Mouse (Mus musculus) MEL (cell line): ENCODE measurements around the gene Pak1ip1. TPM values are rescaled to one million over a fixed set of nuclear protein-coding genes. Genes with fewer than 3 reads are reported as not detected.

Experiments used
- DNase-seq: peaks from one replicate; pipeline ENCODE4 v3.0.0; 2011; ENCODE audit warnings: low read depth, low spot score
- H3K27ac ChIP-seq: 2 replicates; pipeline ENCODE4 v1.5.1; 2012; ENCODE audit warnings: low read depth, mild to moderate bottlenecking, control low read depth, low read length, moderate library complexity; ENCODE audit not compliant: control insufficient read depth
- H3K27me3 ChIP-seq, 2 experiments: fragments of 150-350 bp in 1 of 2; sonication (generic) in 1 of 2; 2 replicates each; pipeline ENCODE4 v1.6.1; 2012; ENCODE audit warnings: low read length in 2 of 2, mild to moderate bottlenecking in 2 of 2, improper control_type of control experiment in 1 of 2, moderate library complexity in 1 of 2; ENCODE audit not compliant: insufficient read depth in 2 of 2, control insufficient read depth in 1 of 2
- H3K36me3 ChIP-seq, 2 experiments: 2 replicates each; pipeline ENCODE4 v1.6.1; 2012 to 2014; ENCODE audit warnings: low read length in 2 of 2, improper control_type of control experiment in 1 of 2, inconsistent platforms in 1 of 2, mild to moderate bottlenecking in 1 of 2; ENCODE audit not compliant: insufficient read depth in 2 of 2, control insufficient read depth in 1 of 2
- H3K4me1 ChIP-seq, 2 experiments: fragments of 150-350 bp in 1 of 2; sonication (generic) in 1 of 2; 2 replicates each; pipeline ENCODE4 v1.6.1; 2012; ENCODE audit warnings: low read length in 2 of 2, improper control_type of control experiment in 1 of 2, mild to moderate bottlenecking in 1 of 2; ENCODE audit not compliant: insufficient read depth in 2 of 2, control insufficient read depth in 1 of 2
- H3K4me3 ChIP-seq, 2 experiments: fragments of 150-350 bp in 1 of 2; sonication (generic) in 1 of 2; 2 replicates each; pipeline ENCODE4 v1.5.1; 2012; ENCODE audit warnings: low read depth in 2 of 2, low read length in 2 of 2, mild to moderate bottlenecking in 2 of 2, moderate library complexity in 2 of 2, control low read depth in 1 of 2, improper control_type of control experiment in 1 of 2; ENCODE audit not compliant: control insufficient read depth in 1 of 2, insufficient read depth in 1 of 2
- H3K79me2 ChIP-seq: 2 replicates; pipeline ENCODE4 v1.6.1; 2012; ENCODE audit warnings: mild to moderate bottlenecking, low read length, moderate library complexity; ENCODE audit not compliant: control insufficient read depth, poor library complexity, insufficient read depth
- H3K9ac ChIP-seq: 2 replicates; pipeline ENCODE4 v1.6.1; 2012; ENCODE audit warnings: low read depth, mild to moderate bottlenecking, control low read depth, low read length, moderate library complexity; ENCODE audit not compliant: control insufficient read depth, poor library complexity, severe bottlenecking
- H3K9me3 ChIP-seq: fragments of 150-350 bp; sonication (generic); replicated peaks from 2 replicates; pipeline ENCODE4 v1.6.1; 2012; ENCODE audit warnings: mild to moderate bottlenecking, low read length, improper control_type of control experiment, moderate library complexity; ENCODE audit not compliant: insufficient read depth
- BHLHE40 ChIP-seq: IDR thresholded peaks from 2 replicates; pipeline ENCODE4 v1.6.1; 2012; ENCODE audit warnings: low read depth, mild to moderate bottlenecking, inconsistent platforms, low read length, improper control_type of control experiment, borderline replicate concordance
- CHD1 ChIP-seq: IDR thresholded peaks from 2 replicates; pipeline ENCODE4 v1.6.1; 2012; ENCODE audit warnings: low read depth, mild to moderate bottlenecking, inconsistent platforms, low read length, improper control_type of control experiment
- CTCF ChIP-seq, 3 experiments: IDR thresholded peaks in 2 of 3; conservative IDR thresholded peaks in 1 of 3; 2 replicates each; pipeline ENCODE4 v1.5.1; 2011 to 2012; ENCODE audit warnings: low read length in 3 of 3, low read depth in 2 of 3, mild to moderate bottlenecking in 2 of 3, improper control_type of control experiment in 1 of 3, inconsistent platforms in 1 of 3, mixed read lengths in 1 of 3, moderate library complexity in 1 of 3; ENCODE audit not compliant: control insufficient read depth in 1 of 3, insufficient read depth in 1 of 3, poor library complexity in 1 of 3, severe bottlenecking in 1 of 3
- E2F4 ChIP-seq: IDR thresholded peaks from 2 replicates; pipeline ENCODE4 v1.6.1; 2011; ENCODE audit warnings: low read depth, low read length, improper control_type of control experiment, borderline replicate concordance
- ELF1 ChIP-seq: IDR thresholded peaks from 2 replicates; pipeline ENCODE4 v1.6.1; 2014; ENCODE audit warnings: low read depth, mild to moderate bottlenecking, inconsistent platforms, low read length, improper control_type of control experiment, moderate library complexity
- GATA1 ChIP-seq: IDR thresholded peaks from 2 replicates; pipeline ENCODE4 v1.6.1; 2011; ENCODE audit warnings: low read depth, low read length, improper control_type of control experiment
- MAX ChIP-seq: IDR thresholded peaks from 2 replicates; pipeline ENCODE4 v1.6.1; 2011; ENCODE audit warnings: low read length, improper control_type of control experiment
- MAZ ChIP-seq: IDR thresholded peaks from 2 replicates; pipeline ENCODE4 v1.6.1; 2012; ENCODE audit warnings: low read depth, mild to moderate bottlenecking, inconsistent platforms, low read length, improper control_type of control experiment
- MYC ChIP-seq: IDR thresholded peaks from 2 replicates; pipeline ENCODE4 v1.6.1; 2011; ENCODE audit warnings: low read depth, mild to moderate bottlenecking, low read length, improper control_type of control experiment, moderate library complexity
- POLR2A ChIP-seq, 2 experiments: IDR thresholded peaks; 2 replicates each; pipeline ENCODE4 v1.6.1; 2011 to 2012; ENCODE audit warnings: low read length in 2 of 2, mild to moderate bottlenecking in 2 of 2, control low read depth in 1 of 2, improper control_type of control experiment in 1 of 2, low read depth in 1 of 2, moderate library complexity in 1 of 2; ENCODE audit not compliant: control insufficient read depth in 1 of 2, insufficient read depth in 1 of 2, poor library complexity in 1 of 2
- POLR2AphosphoS5 ChIP-seq: IDR thresholded peaks from 2 replicates; pipeline ENCODE4 v1.6.1; 2012; ENCODE audit warnings: low read depth, borderline replicate concordance, mild to moderate bottlenecking, inconsistent platforms, low read length, moderate library complexity, mixed read lengths
- SIN3A ChIP-seq: IDR thresholded peaks from 2 replicates; pipeline ENCODE4 v1.6.1; 2012; ENCODE audit warnings: low read length, improper control_type of control experiment, inconsistent platforms
- TAL1 ChIP-seq: IDR thresholded peaks from 2 replicates; pipeline ENCODE4 v1.6.1; 2012; ENCODE audit warnings: mild to moderate bottlenecking, inconsistent platforms, low read length, moderate library complexity, mixed read lengths
- TBP ChIP-seq: IDR thresholded peaks from 2 replicates; pipeline ENCODE4 v1.8.0; 2011; ENCODE audit warnings: low read depth, low read length, improper control_type of control experiment
- TCF12 ChIP-seq: IDR thresholded peaks from 2 replicates; pipeline ENCODE4 v1.6.1; 2014; ENCODE audit warnings: low read depth, mild to moderate bottlenecking, inconsistent platforms, low read length, improper control_type of control experiment, moderate library complexity
- USF1 ChIP-seq: IDR thresholded peaks from 2 replicates; pipeline ENCODE4 v1.6.1; 2014; ENCODE audit warnings: low read depth, mild to moderate bottlenecking, inconsistent platforms, low read length, improper control_type of control experiment, moderate library complexity
- ZC3H11A ChIP-seq: IDR thresholded peaks from 2 replicates; pipeline ENCODE4 v1.6.1; 2012; ENCODE audit warnings: low read depth, mild to moderate bottlenecking, inconsistent platforms, low read length, improper control_type of control experiment
- ZMIZ1 ChIP-seq: IDR thresholded peaks from 2 replicates; pipeline ENCODE4 v1.6.1; 2012; ENCODE audit warnings: low read depth, mild to moderate bottlenecking, inconsistent platforms, low read length, improper control_type of control experiment, moderate library complexity
- polyA plus RNA-seq, 2 experiments: library from polyadenylated mRNA; stranded (reverse) in 1 of 2; unstranded in 1 of 2; fragments of >175 nt in 1 of 2; fragments of >200 nt in 1 of 2; gene quantifications; 2 replicates each; pipeline versions ENCODE4 v1.2.1 to v1.2.4; 2012; ENCODE audit warnings: low replicate concordance in 2 of 2, low read depth in 1 of 2; ENCODE audit not compliant: insufficient read length in 2 of 2, insufficient read depth in 1 of 2, missing spikeins in 1 of 2
- total RNA-seq: library from RNA; depleted of rRNA; stranded (reverse); fragments of 300-350 nt; gene quantifications from 2 replicates; pipeline ENCODE4 v1.2.3, GENCODE M21; 2012

The Pak1ip1 gene
- total and polyA plus RNA-seq, 3 experiments: 101 to 109 TPM; not detected in 1

- TF ChIP-seq ELF1 (peak; percentile 73; the same call in 1 of the 2 replicates), MAX (0 out of 2 replicates have a peak, but pooled peaks have one; percentile 24)
- TF ChIP-seq, all 39 proteins: peak for 13
Measured at GRCm38 (mm10) chr13:41015829-41016634, 15.2 kb downstream of the Pak1ip1 start, which contains the start of gene Tmem14c (continued).

GRCm38 (mm10) chr13:41016797-41017405 is 16.1 kb downstream of the Pak1ip1 start:
- Histone ChIP-seq H3K27me3 (no peaks in the 10 kb centered on the region), H3K27ac (peak overlapping the region; percentile 89), H3K4me3 (peak overlapping the region; percentile 59 to 68), H3K4me1 (peaks cover 5 to 32% of the 10 kb centered on the region in 2 experiments), H3K36me3 (peaks cover 7 to 26% of the 10 kb centered on the region in 2 experiments), H3K9me3 (no peaks in the 10 kb centered on the region), H3K79me2 (peaks cover 19% of the 10 kb centered on the region), H3K9ac (peak overlapping the region; percentile 81)
- TF ChIP-seq TAL1: no peak
- no peak for TF ChIP-seq ZC3H11A
- no peak for TF ChIP-seq MAX
- no peak for TF ChIP-seq BHLHE40
- no peak for TF ChIP-seq MAZ
- TF ChIP-seq E2F4: no peak
- TF ChIP-seq SIN3A: peak; percentile 11; the same call in 1 of the 2 replicates
- TF ChIP-seq TCF12: no peak
- no peak for TF ChIP-seq ZMIZ1
- TF ChIP-seq POLR2A (IDR thresholded peaks at IDR 0.05; ENCODE audit: control insufficient read depth in 1 of 2, insufficient read depth in 1 of 2, low read depth in 1 of 2, low read length in 2 of 2, poor library complexity in 1 of 2): no peak
- TF ChIP-seq CHD1: no peak
- TF ChIP-seq MYC: 0 out of 2 replicates have a peak, but pooled peaks have one; percentile 5
- 0 out of 2 replicates have a peak, but pooled peaks have one; percentile 12 for TF ChIP-seq TBP
- TF ChIP-seq CTCF (IDR thresholded peaks at IDR 0.05 in 2 of 3, conservative IDR thresholded peaks at IDR 0.05 in 1 of 3; ENCODE audit: control insufficient read depth in 1 of 3, insufficient read depth in 1 of 3, low read depth in 2 of 3, low read length in 3 of 3, poor library complexity in 1 of 3, severe bottlenecking in 1 of 3): no peak
- no peak for TF ChIP-seq USF1
- no peak for TF ChIP-seq POLR2AphosphoS5
- no peak for TF ChIP-seq GATA1
- peak; percentile 60 for DNase-seq
